Mouse (Mus musculus) embryonic fibroblast, embryonic 13.5 days (primary cell): ENCODE results near the gene Ttll9.

ENCODE experiments used
- CTCF ChIP-seq: IDR thresholded peaks from 2 replicates; pipeline ENCODE4 v1.5.1; 2011; ENCODE audit warnings: mild to moderate bottlenecking, control low read depth, low read length, moderate library complexity, borderline replicate concordance; ENCODE audit not compliant: insufficient read depth
- POLR2A ChIP-seq: IDR thresholded peaks from 2 replicates; pipeline ENCODE4 v1.6.1; 2011; ENCODE audit warnings: low read depth, mild to moderate bottlenecking, control low read depth, low read length, moderate library complexity

DNA sequence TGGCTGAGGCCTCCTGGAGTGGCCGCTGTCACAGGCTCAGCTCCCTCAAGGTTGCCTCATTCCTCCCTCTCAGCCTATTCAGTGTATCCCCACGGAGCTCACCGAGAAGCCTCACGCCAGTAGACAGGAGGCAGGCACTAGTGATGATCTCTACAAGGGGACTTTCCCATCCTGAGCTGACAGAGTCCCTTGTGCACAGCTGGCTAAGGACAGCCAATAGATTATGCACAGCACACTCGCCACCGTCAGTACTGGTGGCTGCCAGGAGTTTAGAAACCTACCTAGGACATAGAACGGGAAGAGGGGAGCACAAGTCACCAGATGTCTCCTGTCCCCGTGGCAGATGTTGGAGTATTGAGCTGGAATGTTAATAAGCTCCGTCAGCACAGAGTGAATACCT, 44.6 kb upstream of the Ttll9 start:
- no peak for TF ChIP-seq CTCF
- TF ChIP-seq POLR2A: no peak
